Mouse (Mus musculus) adrenal gland, adult 2 months (tissue): ENCODE data around the gene Znrf4. TPM values are rescaled to one million over a fixed set of nuclear protein-coding genes. Genes with fewer than 3 reads are reported as not detected.
"Not testable (repeated sequence)": the region's sequence is repeated elsewhere in the genome, so short reads cannot be mapped to it uniquely, and the experiment has no call there.

Experiments
- DNase-seq: peaks from one replicate; pipeline ENCODE4 v3.0.0; 2021
- polyA plus RNA-seq: library from polyadenylated mRNA; depleted of rRNA; stranded (reverse); fragments of >200 nt; gene quantifications from 2 replicates; pipeline ENCODE4 v1.2.3, GENCODE M21; 2012
- total RNA-seq, 2 experiments: library from RNA; stranded (reverse); gene quantifications; 2 replicates each; pipeline ENCODE4 v1.2.3; 2021

Znrf4 gene
- total and polyA plus RNA-seq, 3 experiments: not detected

DNA sequence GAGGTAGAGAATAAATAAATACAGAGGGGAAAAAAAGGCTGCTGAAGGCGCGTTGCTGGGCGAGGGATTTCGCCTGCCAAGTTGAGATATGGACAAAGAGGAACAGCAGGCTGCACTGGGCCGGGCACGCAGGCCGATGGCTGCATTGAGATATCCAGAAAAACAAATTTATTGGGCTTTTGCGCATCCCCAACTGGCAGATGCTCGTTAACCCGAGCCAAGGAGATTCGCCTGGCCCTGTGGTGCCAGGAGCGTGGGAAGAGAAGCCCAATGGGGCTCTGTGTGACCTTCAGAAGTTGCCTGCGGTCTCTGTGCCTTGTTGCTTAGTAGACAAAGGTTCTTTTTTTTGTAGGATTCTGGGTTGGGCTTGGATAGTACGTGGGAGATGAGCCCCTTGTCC is 24.0 kb upstream of the Znrf4 start:
- DNase-seq: no peak

DNA sequence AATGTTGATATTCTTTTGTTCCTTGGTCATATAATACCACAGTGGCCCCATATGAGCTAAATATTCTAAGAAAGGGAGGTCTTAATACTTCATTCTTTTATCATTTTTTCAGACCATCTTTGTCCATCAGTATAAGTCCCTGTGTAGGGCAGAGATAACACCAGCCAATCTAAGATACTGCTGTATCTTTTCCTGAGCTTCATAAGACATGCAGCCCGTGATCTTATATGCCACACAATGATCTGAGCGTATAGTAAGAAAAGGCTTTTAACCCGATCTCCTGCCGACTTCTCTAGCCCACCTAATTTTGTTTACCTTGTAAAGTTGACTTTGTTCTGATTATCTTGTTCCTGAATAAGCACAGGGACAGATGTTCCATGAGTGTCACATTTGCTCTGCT is 12.7 kb upstream of the Znrf4 start:
- DNase-seq: no peak

DNA sequence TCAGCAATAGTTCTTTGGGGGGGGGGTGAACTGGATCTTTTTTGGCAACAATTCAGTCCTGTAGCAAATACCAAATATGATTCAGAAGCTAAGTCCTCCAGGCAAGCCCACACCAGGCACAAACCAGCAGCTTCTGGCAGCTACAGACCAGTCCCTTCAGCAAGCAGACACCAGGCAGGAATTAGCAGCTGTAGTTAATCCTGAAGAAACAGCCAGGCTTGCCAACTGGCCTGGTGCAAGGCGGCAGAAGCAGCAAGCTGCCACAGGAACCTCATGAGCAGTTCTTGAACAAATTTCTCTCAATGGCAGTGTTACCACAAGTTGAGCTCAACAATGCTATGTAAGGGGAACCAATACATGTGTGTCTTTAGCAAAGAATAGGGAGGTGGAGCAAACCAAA is 10.5 kb upstream of the Znrf4 start:
- DNase-seq: no peak

DNA sequence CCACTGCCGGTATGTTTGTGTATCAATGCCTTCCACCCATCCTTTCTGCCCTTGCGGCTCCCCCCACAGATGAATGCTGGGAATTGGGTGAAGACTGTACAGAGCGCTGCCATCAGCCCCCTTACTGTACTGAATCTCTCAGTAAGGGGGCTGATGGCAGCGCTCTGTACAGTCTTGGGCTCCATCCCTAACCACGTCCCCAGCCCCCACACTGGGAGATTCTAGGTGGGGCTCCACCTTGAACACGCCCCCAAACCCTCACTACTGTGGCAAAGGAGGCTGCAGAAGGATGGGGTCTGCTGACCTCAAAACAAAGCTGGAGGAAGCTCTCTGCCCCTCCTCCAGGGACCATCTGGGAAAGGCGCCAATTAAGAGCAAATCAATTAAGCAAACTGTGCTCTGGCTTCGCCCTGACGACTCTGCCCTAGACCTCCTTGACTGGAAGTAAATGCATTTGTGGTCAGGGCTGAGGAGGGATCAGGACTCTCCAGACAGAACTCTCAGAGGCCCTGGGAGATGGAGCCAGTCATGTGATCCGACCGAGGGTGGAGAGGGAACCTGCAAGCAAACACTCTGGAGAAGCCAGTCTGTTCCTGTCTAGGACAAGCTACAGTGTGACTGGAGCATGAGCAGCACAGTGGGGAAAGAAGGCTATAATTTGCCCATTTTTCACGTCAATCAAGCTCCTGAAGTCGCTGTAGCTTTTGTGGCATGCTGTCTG is 3.6 kb upstream of the Znrf4 start:
- no peak for DNase-seq

DNA sequence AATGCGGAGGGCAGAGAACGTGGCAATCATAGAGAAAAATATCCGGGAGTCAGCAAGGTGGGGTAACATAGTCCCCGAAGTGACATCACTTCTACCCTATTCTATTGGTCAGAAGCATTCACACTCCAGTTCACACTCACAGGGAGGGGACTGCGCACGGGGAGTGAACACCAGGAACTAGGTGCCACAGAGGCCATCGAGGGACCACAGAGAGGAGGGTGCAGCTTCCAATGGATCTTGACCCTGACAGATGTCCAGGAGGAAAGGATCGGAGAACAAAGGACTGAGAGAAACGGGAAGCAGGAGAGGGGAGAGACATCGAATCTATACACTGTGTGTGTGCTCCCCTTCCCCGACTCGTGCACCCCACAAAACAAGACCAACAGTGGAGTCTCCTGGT is 2.7 kb upstream of the Znrf4 start:
- no peak for DNase-seq

DNA sequence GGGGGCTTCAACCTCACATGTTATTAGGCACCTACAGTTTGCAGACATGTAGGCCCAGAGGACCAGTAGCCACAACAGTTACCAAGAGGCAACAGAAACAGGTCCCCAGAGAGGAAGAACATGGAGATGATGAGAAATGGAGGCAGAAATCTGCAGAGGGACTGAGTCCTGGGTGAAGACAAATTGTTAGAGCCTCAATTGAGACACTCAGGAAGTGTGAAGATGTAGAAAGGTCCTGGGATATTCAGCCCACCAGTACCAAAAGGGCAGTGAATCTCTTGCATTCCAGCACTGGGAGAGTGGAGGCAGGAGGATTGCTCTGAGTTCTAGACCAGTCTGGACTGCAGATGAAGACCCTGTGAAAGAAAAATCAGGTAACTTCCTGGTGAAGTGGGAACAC is 2.1 kb upstream of the Znrf4 start:
- no peak for DNase-seq

DNA sequence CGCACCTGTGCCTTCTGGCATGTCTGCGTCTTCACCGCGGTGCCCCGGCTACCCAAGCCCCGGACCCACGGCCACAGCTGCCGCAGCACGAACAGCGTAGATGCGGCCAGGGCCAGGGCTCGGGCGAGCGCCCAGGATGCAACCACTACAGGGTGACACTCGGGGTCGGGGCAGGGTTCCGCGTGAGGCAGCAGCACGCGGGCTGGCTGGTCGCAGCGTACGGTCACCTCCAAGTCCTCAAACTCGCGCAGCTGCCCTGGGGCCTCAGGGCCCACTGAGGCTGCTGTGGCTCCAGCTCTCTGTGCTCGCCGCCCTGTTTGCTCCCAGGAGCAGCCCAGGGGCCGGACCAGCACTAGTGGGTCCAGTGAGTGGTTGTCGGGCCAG is 532 bp downstream of the Znrf4 start:
- no peak for DNase-seq

DNA sequence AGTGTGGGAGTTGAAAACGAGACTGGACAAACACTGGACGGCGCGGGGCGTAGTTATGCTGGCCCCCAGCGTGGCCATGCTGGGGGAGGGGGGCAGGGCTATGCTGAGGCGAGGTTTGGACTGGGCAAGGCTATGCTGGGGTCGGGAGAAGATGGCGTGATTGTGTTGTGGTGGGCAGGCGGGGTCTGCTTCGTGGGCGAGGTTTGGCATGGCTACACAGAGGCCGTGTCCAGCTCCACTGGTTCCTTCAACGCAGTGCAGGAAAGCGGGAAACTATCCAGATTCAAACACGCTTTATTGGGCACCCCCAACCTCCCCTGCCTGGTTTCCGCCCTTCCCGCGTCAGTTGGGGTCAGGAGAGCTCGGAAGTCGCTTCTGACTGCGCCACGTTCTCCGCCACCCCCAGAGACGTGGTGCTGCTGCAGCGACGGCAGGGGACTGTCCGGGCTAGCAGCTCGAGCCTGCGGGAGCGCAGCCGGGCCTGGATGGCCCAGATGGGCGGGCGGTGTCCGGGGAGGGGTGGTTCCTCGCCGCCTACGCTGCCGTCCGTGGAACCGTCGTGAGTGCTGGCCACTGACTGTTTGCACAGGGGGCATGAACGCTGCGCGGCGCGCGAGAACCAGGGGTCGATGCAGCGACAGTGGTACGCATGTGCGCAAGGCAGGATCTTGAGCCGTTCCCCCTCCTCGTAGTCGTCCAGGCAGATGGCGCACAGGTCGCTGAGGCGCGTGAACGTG is 1.1 kb downstream of the Znrf4 start:
- DNase-seq: no peak

DNA sequence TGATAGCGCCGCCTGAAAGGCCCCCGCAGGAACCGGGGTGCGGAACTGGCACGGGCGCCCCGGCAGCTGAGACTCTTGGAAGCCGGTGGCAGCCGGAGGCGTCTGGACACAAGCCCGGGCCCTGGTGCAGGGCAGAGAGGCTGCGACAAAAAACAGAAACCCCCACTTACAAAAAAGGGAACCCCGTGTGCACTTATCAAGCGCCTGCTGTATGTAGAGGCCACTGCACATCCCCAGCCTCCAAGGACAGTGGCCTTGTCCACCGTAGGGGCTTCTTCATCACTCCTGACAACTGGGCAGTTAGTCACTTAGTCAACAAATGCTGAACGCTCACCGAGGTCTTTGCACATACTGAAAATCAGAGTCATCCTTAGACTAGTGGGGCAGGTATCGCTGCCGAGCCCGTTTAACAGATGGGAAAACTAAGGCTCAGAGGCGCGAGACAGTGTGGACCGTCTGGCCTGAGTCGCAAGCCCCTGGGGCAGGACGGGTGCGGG is 1.7 kb downstream of the Znrf4 start:
- DNase-seq: peak; percentile 50

DNA sequence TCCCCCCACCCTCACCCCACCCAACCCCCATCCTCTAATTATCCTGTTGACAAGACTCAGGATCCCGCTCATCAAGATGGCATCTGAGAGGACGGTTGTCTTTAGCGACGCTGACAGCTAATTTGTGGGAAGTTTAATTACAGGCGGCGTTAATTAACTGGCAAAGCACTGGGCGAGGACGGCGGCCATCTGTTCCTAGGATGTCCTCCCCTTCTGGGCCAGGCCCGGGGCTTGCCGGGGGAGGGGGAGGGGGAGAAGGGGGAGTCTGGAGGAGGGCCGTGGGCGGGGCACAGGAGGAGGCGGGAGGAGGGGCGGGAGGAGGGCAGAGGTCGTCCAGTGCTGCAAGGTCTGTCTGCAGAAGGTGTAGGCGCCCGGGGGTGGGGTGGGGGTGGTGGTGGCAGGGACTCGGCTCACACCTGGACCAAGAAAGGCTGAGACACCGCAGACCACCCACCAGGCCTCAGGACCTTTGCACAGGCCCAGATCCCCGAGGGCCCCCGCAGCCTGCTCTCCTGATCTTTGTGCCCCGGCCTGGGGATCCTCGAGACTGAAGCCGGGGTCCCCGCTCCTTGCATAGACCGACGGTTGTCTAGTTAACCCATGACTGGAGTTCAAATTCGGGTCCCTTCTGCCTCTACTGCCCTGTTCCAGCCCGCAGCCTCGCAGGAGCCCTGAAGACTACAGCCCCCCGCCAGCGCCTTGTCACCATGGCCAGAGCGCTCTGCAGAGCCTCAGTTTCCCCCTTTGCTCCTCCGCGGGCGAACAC is 2.3 kb downstream of the Znrf4 start:
- DNase-seq: no peak

DNA sequence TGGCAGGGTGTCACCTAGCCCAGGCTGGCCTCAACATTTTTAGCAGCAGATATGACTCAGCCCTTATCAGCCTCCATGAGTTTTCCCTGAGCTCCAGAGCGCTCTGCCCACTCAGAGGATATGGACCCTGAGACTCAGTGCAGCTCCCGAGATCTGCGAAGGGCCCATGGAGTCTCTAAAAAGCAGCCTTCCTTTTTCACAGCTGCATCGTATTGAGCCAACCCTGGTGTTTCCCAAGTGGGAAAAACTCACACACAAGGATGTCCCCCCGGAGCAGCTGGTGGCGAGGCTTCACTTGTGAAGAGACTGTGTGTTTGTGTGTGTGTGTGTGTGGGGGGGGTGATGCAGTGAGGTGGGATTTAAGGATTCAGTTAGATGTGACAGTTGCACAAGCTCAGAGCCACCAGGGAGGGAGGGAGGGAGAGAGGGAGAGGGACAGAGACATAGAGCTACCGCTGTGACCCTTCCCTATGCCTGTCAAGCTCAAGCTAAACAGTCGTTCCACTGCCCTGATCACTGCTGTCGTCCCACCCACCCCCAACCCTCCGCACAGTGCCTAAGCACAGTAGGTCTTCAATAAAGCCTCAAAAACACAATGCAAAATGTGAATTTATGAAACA is 3.1 kb downstream of the Znrf4 start:
- DNase-seq: no peak

DNA sequence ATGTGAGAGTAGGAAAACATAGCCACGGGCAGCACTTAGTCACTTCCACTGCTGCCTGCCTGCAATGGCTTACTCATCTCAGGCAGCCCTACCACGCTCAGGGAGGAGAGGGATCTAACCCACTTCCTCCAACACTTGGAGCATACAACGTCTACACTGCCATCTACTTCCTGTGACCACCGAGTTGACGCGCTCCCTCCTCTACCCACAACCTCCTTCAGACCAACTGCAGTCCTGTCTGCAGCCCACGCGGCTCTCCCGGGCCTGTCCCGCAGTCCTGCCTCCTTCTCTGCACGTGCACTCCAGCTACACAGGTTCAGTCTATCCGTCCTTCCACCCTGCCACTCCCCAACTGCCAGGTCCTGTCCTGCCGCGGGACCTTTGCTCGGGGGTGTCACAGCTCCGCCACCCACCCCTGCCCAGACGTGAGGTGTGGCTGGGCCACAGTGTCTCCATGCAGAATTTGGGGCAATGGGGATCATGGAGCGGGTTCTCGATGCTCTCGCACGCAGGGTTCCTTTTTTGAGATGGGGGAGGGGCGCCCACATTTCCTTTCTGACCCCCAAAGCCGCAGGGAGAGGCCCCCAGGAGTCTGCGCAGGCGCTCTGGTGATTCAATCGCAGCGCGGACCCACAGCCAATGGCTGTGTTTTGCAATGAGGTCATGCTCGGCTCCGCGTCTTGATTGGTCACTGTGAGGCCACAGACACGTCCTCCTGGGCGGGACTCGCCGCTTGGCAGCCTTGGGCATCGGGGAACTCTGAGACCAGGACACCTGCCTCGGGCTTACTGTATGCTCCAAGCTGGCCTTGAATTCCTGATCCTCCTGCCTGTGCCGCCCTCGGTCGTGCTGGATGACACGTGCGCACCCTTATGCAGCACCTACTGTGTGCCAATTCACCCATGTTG is 4.8 kb downstream of the Znrf4 start:
- DNase-seq: peak; percentile 97

DNA sequence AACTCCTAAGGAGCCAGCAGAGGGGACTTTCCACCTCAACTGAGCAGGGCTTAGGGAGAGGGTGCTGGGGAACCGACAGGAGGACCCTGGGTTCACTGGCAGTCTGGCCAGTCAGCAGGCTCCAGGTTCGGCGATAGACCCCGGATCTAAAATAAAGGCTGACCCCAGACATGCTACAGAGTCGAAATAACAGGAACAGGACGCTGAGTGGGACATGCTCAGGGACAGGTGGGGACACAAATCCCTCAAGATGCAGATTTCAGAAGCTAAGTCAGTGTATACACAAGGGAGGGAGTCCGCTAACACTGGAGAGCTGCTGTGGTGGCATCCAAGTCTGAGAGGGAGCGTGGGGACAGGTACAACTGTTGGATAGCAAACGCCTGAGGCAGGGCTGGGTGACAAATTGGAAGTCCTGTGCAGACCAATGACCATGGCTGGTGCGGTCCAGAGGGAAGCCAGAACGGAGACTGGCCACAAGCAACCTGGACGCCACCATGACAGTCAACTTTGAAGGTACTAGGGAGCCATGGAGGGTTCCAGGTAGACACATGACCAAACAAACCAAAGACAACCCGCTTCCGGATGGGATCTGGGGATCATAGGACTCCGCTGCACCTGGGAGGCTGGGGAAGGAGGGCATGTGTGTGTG is 5.7 kb downstream of the Znrf4 start:
- peak; percentile 16 for DNase-seq

DNA sequence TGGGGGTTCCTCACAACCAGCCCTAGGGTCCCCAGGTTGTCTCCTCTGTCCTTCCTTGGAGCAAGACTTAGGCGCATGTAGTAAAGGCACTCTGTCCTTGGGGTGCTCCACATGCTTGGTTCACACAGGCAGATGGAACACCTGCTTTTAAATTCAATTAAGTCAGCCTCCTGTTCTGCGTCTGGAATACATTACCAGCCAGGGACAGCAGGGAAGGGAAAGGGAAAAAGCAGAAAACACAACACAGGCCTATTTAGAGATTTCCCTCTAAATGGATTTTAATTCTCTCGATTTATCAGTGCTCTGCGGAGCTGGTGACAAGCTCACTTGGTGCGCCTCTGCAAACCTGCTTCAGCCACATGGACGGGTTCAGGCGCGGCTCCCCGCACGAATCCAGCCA is 6.8 kb downstream of the Znrf4 start:
- no peak for DNase-seq

DNA sequence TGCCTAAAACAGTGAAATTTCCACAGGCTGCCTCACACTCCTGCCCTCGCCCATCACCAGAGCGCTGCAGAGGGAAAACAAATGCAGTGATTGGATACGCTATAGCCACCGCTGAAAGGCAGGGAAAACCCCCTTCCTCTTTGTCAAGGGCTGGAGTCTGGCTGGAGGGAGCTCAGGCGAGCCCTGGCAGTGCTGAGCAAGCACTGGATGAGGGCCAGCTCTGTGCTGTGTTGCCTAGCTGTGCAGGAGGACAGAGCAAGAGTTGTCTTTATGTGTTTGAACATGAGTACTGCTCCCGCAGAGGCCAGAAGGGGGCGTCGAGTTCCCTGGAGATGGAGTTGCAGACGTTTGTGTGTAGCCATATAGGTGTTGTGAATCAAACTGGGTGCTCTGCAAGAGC is 9.7 kb downstream of the Znrf4 start:
- peak; percentile 47 for DNase-seq

DNA sequence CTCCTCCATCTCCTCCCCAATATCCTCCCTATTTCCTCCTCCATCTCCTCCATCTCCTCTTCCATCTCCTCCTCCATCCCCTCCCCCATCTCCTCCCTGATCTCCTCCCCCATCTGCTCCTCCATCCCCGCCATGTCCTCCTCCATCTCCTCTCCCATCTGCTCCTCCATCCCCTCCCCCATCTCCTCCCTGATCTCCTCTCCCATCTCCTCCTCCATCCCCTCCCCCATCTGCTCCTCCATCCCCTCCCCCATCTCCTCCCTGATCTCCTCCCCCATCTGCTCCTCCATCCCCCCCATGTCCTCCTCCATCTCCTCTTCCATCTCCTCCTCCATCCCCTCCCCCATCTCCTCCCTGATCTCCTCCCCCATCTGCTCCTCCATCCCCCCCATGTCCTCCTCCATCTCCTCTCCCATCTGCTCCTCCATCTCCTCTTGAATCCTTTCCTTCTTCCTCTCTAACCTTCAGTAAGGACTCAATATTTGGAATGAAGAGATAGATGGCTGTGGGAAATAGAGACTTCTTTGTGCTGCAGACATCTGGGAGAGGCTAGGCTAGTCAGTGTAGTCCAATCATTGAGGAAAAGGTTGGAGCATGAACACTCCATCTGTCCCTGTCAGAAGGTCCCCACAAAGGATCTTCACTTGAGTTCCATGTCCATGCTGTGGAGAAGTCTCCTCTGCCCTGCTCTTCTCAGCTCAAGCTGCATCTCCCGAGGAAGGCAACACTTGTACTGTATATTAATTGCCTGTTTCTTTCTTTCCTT is 10.4 kb downstream of the Znrf4 start:
- not testable (repeated sequence) for DNase-seq

DNA sequence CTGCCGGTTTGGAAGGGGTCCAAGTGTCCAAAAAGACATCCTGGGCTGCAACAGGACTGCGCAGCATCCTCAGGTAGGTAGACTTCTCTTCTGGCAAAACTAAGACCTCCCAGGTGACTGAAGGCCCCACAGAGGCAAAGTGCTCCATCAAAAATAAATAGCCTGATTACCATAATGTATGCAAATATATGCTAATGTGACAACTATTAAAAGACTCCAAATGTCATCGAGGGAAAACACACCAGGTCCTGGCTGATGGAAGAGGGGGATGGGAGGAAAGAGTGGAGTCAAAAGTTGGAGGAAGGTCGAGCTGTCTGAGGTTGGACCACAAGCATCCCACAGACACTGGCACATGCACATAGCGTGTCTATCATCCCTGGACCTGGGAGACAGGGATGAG is 13.0 kb downstream of the Znrf4 start:
- DNase-seq: no peak

DNA sequence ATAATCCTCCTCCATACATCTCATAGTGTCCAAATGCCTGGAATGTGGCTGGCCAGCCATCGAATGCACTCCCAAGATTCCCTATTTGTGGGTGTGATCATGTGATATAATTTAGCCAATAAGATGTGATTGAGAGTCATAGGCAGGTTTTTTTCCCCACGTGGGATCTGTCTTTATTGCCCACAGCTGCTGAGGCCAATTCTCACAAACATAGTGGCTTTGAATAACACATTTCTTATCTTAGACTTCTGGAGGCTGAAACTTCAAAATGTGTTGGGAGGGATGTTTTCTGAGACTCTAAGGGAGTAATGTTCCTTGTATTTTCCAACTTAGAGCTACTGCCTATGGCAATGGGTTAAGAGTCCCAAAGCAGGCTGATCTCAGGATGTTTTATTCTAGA is 17.8 kb downstream of the Znrf4 start:
- no peak for DNase-seq

DNA sequence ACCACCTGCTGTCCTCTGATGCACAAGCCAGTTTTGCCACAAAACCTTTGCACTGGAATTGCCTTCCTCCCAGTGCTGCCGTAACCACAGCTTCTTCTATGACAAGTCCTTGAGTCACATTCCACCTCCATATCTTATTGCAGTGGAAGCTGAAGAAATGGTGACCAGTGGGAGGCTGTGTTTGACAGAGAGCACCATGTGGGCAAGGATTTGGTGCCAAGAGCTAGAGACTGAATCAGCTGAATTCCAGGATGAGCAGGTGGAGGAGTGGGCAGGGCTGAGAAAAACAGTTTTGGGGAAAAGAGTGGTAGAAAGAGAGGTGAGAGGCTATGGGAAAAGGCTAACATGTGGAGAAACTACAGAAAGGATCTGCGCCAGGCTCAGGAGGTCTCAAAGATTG is 18.4 kb downstream of the Znrf4 start:
- DNase-seq: no peak
